Mouse (Mus musculus) liver, adult 2 months (tissue): Measurements from ENCODE around the gene Gm28635.

Experiments used
- CTCF ChIP-seq: fragments of 200-500 bp; IDR thresholded peaks from 2 replicates; pipeline ENCODE4 v1.5.1; 2011; ENCODE audit warnings: low read depth, low read length, control low read depth
- POLR2A ChIP-seq: fragments of 200-500 bp; IDR thresholded peaks from 2 replicates; pipeline ENCODE4 v1.6.1; 2011; ENCODE audit warnings: low read length, control low read depth; ENCODE audit not compliant: insufficient read depth; ENCODE audit errors: extremely low read depth

DNA sequence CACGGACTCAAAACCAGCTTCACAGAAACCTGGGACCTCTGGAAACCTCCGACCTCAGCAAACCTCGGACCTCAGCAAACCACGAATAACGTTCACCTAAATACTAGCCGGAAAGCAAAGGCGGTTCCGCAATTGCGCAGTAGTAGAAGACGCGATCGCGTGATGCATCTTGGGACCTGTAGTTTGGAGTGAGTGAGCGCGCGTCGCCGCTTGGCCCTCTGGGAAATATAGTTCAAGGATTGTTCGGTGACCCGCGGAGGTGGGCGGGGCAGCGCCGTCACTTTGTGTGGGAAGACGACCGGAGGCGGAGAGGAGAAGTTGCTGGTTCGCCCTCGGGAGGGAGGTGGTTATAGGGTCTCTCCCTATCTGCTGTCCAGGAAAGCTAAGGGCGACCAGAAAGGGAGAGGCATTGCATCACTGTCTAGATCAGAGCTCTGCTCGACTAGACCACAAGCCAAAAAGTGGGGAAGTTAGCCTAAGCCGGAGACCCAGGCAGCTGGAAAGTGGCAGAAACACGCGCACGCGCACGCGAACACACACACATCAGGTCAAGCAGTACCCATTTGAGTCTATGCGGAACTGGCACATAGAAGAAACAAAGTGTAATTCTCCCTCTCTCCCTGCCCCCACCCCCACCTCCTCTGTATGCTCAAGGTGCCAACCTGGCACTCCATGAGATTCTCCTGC, 49.5 kb upstream of the Gm28635 start, which contains the start of gene Clp1:
- TF ChIP-seq CTCF (no peak), POLR2A (peak; percentile 59)
